Mouse (Mus musculus) urinary bladder, adult 2 months (tissue): ENCODE measurements around the gene Glg1. TPM values are rescaled to one million over a fixed set of nuclear protein-coding genes. Genes with fewer than 3 reads are reported as not detected.
"Not testable (repeated sequence)": the region's sequence is repeated elsewhere in the genome, so short reads cannot be mapped to it uniquely, and the experiment has no call there.

Experiments
- DNase-seq: peaks from one replicate; pipeline ENCODE4 v3.0.0; 2022; ENCODE audit warnings: low spot score
- polyA plus RNA-seq: library from polyadenylated mRNA; depleted of rRNA; stranded (reverse); fragments of >200 nt; gene quantifications from 2 replicates; pipeline ENCODE4 v1.2.3, GENCODE M21; 2012; rRNA removed

The Glg1 gene
- 42.4 and 51.0 TPM in 2 replicates for polyA plus RNA-seq

GRCm38 (mm10) chr8:111258631-111259407, at the start of gene Glg1:
Gene Glg1, minus strand, starts transcription at chr8:111259216.
- DNase-seq = peak; percentile 94

GRCm38 (mm10) chr8:111305031-111305730, 46.2 kb upstream of the Glg1 start:
- DNase-seq = no peak

GRCm38 (mm10) chr8:111304359-111304758, 45.3 kb upstream of the Glg1 start:
- no peak for DNase-seq

DNA sequence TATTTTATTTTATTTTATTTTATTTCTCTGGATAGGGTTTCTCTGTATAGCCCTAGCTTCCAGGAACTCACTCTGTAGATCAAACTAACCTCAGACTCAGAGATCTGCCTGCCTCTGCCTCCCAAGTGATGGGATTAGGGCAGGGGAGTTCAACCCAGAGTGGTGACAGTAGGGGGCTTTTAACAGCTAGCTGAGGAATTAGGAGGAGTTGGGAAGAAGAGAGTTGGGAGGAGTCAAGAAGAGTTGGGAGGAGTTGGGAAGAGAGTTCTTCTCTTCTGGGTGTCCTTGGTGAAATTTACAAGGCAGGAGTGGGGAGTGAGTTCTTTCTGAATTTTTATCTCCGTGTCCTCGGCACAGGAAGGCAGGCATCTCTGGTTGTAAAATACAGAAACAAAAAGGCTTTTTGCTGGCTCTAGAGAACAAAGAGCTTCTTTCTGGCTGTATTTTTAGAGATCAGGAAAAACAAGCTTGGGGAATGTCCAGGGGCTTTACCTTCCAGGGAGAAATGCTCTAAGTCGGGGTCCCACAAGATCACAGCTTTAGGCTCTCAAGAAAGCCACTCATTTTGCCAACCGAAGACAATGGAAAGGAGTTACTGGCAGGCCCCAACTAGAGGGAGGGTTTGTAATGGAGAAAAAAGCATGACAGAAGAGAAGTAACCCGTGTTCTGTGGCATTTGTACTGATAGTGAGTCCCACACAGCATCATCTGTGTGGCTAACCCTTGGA, 44.2 kb upstream of the Glg1 start:
- DNase-seq = not testable (repeated sequence)

DNA sequence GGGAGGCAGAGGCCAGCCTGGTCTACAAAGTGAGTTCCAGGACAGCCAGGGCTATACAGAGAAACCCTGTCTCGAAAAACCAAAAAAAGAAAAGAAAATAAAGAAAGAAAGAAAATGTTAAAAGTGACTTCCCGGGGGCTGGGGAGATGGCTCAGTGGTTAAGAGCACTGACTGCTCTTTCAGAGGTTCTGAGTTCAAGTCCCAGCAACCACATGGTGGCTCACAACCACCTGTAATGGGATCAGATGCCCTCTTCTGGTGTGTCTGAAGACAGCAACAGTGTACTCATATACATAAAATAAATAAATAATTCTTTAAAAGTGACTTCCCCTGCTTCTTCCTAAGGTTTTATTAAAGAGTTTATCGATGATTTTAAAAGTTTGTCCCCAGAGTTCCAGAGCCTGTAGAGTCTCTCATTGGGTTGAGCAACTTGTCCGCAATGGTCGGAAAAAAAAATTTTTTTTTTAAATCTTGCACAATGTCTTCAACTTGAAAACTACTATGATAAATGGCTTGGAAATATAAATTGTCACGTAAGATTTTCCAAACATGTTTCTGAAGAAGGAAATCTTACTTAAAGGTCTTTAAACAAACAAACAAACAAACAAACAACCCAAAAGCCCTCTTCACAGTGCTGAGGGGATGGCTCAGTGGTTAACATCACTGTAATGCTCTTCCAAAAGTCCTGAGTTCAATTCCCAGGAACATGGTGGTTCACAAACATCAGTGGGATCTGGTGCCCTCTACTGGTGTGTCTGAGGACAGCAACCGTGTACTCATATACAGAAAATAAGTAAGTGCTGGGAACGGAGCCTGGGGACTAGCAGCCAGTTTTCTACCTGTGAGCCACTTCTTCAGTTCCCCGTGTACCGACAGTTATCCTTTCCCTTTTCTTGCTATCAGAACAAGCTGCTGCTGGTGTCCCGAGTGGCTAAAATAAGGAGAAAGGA, 41.9 kb upstream of the Glg1 start:
- DNase-seq = no peak

GRCm38 (mm10) chr8:111299821-111300568, 41.0 kb upstream of the Glg1 start, which contains the start of gene Rfwd3:
Gene Rfwd3, minus strand, starts transcription at chr8:111300222.
- DNase-seq = peak; percentile 90

GRCm38 (mm10) chr8:111299363-111299820, 40.4 kb upstream of the Glg1 start:
- DNase-seq = peak; percentile 38

- DNase-seq = no peak
Measured at GRCm38 (mm10) chr8:111298011-111298410, 39.0 kb upstream of the Glg1 start.

DNA sequence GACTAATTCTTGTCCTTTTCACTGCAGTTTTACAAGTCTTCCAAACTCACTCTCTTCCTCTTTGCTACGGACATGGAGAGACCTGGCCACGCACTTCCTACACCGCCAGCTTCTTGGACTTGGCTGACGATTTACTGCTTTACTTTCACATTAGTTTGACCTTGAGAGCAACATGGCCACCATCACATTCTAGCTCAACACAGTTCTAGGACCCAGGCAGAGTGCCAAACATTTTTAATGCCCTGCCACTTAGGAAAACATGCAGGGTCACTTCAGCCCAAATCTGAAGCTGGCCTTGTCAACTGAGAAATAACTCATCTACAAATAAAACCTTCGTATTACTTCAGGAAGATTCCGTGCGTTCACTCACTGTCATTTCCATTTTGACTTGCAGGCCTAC, 32.7 kb upstream of the Glg1 start:
- DNase-seq = no peak

- no peak for DNase-seq
Measured at GRCm38 (mm10) chr8:111290586-111290985, 31.6 kb upstream of the Glg1 start.

DNA sequence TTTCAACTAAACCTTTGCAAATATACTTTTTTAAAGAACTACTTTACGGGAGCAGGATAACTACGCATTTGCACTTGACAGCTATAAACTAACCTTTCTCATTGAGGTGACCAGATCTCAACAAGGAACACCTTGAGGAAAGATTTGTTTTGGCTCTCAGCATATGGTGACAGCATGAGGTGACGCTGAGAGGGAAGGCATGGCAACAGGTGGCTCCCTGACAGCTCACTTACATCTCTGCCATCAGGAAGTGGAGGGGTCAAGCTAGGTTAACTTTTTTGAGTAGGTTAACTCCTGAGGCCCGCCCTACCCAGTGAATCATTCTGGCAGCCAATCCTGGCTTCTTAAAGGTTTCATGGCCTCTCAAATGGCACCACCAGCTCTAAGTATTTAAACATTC, 26.6 kb upstream of the Glg1 start:
- DNase-seq = no peak

GRCm38 (mm10) chr8:111282093-111282492, 23.1 kb upstream of the Glg1 start:
- DNase-seq = no peak

GRCm38 (mm10) chr8:111268277-111268676, 9.3 kb upstream of the Glg1 start:
- DNase-seq = no peak

DNA sequence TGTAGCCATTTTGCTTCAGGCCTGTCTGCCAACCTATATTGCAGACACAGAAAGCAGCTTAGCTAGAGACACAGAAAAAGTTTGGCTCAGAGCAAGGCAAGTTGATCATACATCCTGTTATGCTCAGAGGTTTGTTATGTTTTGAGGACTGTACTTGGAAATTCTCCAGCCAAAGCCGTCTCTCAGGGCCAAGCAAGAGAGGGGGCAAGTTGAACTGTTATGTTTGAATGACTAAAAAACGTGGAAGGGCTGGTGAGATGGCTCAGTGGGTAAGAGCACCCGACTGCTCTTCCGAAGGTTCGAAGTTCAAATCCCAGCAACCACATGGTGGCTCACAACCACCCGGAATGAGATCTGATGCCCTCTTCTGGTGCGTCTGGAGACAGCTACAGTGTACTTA, 7.1 kb upstream of the Glg1 start:
- not testable (repeated sequence) for DNase-seq

GRCm38 (mm10) chr8:111264693-111265220, 5.7 kb upstream of the Glg1 start:
- no peak for DNase-seq

GRCm38 (mm10) chr8:111261981-111262381, 3.0 kb upstream of the Glg1 start:
- DNase-seq = no peak

DNA sequence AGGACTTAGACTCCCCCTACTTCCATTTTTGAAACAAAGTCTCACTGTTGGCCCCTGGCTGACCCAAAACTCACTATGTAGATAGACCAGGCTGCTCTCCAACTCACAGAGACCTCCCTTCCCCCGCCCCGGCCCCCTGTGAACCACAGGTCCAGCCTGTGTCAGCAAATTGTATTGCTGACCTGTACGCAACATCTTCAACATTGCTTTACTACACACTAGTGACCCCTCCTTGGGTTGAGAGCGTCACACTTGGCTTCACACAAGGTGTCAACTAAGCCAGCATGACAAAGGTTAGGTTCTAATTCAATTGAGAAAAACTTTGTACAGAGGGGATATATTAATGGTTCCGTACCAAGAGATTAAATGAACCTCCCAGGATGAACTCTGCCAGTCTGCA, 1.2 kb upstream of the Glg1 start:
- DNase-seq = no peak

- no peak for DNase-seq
Measured at GRCm38 (mm10) chr8:111259408-111259741, 359 bp upstream of the Glg1 start.

GRCm38 (mm10) chr8:111258010-111258630, 896 bp downstream of the Glg1 start:
- DNase-seq = no peak
